In the genomic region with DNA sequence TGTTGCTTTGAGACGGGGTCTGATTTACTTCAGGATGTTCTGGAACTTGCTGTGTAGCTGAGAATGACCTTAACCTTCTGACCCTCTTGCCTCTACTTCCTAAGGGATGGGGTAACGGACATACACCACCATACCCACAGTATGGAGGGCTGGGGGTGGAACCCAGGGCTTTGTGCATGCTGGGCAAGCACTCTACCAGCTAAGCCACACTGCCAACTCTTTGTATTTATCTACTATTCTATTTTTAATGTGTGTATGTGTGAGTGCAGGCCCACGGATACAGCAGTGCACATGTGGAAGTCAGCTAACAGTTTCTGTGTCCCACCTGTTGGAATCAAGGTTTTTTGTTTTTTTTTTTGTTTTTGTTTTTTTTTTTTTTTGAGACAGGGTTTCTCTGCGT, we compare ENCODE assay signal across 23 mouse cellular contexts. TPM values are rescaled to one million over a fixed set of nuclear protein-coding genes. Genes with fewer than 3 reads are reported as not detected.
A peak's percentile ranks its signal among the peaks of the same experiment; 100 is the strongest.
DNase-seq lines count a peak whose midpoint lies in the region; ATAC-seq and TF ChIP-seq lines count a peak whose summit lies in the region.
"Had no signal": no experiment of that assay in that cellular context is flagged by ENCODE, and none has a peak within 500 bp of the region (broad histone marks: within the 10 kb centered on the region; RNA-seq: fewer than 3 reads in every experiment).

No protein-coding gene starts in this region.

- H3K4me3 ChIP-seq in heart, embryonic 12.5 days = no peak overlapping the region
- no peak overlapping the region for H3K4me3 ChIP-seq in heart, embryonic 15.5 days
- no peak overlapping the region for H3K4me3 ChIP-seq in heart, postnatal 0 days (ENCODE audit: low read depth, low read length)
- H3K4me3 ChIP-seq: embryonic facial prominence, embryonic 13.5 days; embryonic facial prominence, embryonic 15.5 days; erythroblast, embryonic 14.5 days; forebrain, embryonic 10.5 days; forebrain, embryonic 12.5 days had no signal

- TF ChIP-seq CTCF in heart, postnatal 0 days (IDR thresholded peaks at IDR 0.05; ENCODE audit: low read depth) = no peak

- no peaks in the 10 kb centered on the region for H3K9me3 ChIP-seq in heart, embryonic 12.5 days (replicated peaks)
- H3K9me3 ChIP-seq in heart, embryonic 15.5 days (replicated peaks) = no peaks in the 10 kb centered on the region
- no peaks in the 10 kb centered on the region for H3K9me3 ChIP-seq in heart, postnatal 0 days (replicated peaks; ENCODE audit: control insufficient read depth, low read length)
- H3K9me3 ChIP-seq: embryonic facial prominence, embryonic 13.5 days; embryonic facial prominence, embryonic 15.5 days; forebrain, embryonic 10.5 days; forebrain, embryonic 12.5 days had no signal

- intact Hi-C loops in heart, postnatal 25 days (cut with DNase I) = loop anchor here (5.0 kb wide), 1 partner anchor 148 kb away; no protein-coding TSS in a partner anchor

- DNase-seq in heart, adult 18-20 months = no peak
- DNase-seq in heart, postnatal 25 days (ENCODE audit: low spot score) = no peak
- DNase-seq in heart, postnatal 0 days (ENCODE audit: low spot score) = no peak
- DNase-seq in heart, adult 11 months = no peak
- DNase-seq: adrenal gland, adult 2 months; adrenal gland, postnatal 10 days; adrenal gland, postnatal 25 days; cerebellum, adult 11 months; cerebellum, adult 18-20 months; cerebellum, adult 8-10 months; cerebellum, adult 9-11 months; cerebellum, postnatal 14 days; cerebellum, postnatal 36 days; embryo, embryonic 11 days had no signal

- H3K4me1 ChIP-seq in heart, embryonic 12.5 days (replicated peaks) = peaks cover 4% of the 10 kb centered on the region; the same call in 1 of the 2 replicates
- peaks cover 9% of the 10 kb centered on the region for H3K4me1 ChIP-seq in heart, embryonic 15.5 days (replicated peaks)
- no peaks in the 10 kb centered on the region for H3K4me1 ChIP-seq in heart, postnatal 0 days (ENCODE audit: control insufficient read depth, insufficient read depth)
- H3K4me1 ChIP-seq: embryonic facial prominence, embryonic 13.5 days; embryonic facial prominence, embryonic 15.5 days; forebrain, embryonic 10.5 days; forebrain, embryonic 12.5 days had no signal

- TF ChIP-seq EP300 in heart, postnatal 0 days (IDR thresholded peaks at IDR 0.05; ENCODE audit: low read depth) = no peak

- WGBS in heart, embryonic 12.5 days = 82% methylated on average over 4 of the region's 4 CpGs
- 78% methylated on average over 4 of the region's 4 CpGs for WGBS in heart, embryonic 15.5 days
- 67% methylated on average over 4 of the region's 4 CpGs for WGBS in heart, postnatal 0 days

- H3K27me3 ChIP-seq in heart, embryonic 12.5 days (replicated peaks) = no peaks in the 10 kb centered on the region
- no peaks in the 10 kb centered on the region for H3K27me3 ChIP-seq in heart, embryonic 15.5 days
- H3K27me3 ChIP-seq in heart, postnatal 0 days (ENCODE audit: control insufficient read depth, insufficient read depth, low read length) = no peaks in the 10 kb centered on the region
- H3K27me3 ChIP-seq: embryonic facial prominence, embryonic 13.5 days; embryonic facial prominence, embryonic 15.5 days; forebrain, embryonic 12.5 days had no signal

- no peak for ATAC-seq in heart, embryonic 12.5 days (ENCODE audit: insufficient number of reproducible peaks, low FRiP score)
- no peak for ATAC-seq in heart, embryonic 15.5 days (replicated peaks; ENCODE audit: insufficient number of reproducible peaks, insufficient read depth, low FRiP score, low read depth)
- ATAC-seq in heart, postnatal 0 days (ENCODE audit: insufficient read depth, low read depth) = 0 out of 2 replicates have a peak, but pooled peaks have one; percentile 57
- ATAC-seq: forebrain, embryonic 14.5 days had no signal

- H3K27ac ChIP-seq in heart, embryonic 12.5 days (ENCODE audit: poor library complexity, severe bottlenecking) = peak overlapping the region; percentile 23; the same call in 1 of the 2 replicates
- H3K27ac ChIP-seq in heart, embryonic 15.5 days = peak overlapping the region; percentile 33
- H3K27ac ChIP-seq in heart, postnatal 0 days (ENCODE audit: low read depth) = peak overlapping the region; percentile 18
- H3K27ac ChIP-seq: embryonic facial prominence, embryonic 13.5 days; embryonic facial prominence, embryonic 15.5 days; forebrain, embryonic 10.5 days; forebrain, embryonic 12.5 days had no signal

- H3K4me2 ChIP-seq in heart, embryonic 12.5 days = no peak overlapping the region
- no peak overlapping the region for H3K4me2 ChIP-seq in heart, embryonic 15.5 days
- no peak overlapping the region for H3K4me2 ChIP-seq in heart, postnatal 0 days (ENCODE audit: low read depth, low read length)
- H3K4me2 ChIP-seq: embryonic facial prominence, embryonic 13.5 days; embryonic facial prominence, embryonic 15.5 days; forebrain, embryonic 12.5 days had no signal

- no peak overlapping the region for H3K9ac ChIP-seq in heart, embryonic 12.5 days
- no peak overlapping the region for H3K9ac ChIP-seq in heart, embryonic 15.5 days
- H3K9ac ChIP-seq in heart, postnatal 0 days (replicated peaks; ENCODE audit: low read depth, low read length) = no peak overlapping the region
- H3K9ac ChIP-seq: embryonic facial prominence, embryonic 13.5 days; embryonic facial prominence, embryonic 15.5 days; forebrain, embryonic 12.5 days had no signal

- H3K36me3 ChIP-seq in heart, embryonic 12.5 days = peaks cover 69% of the 10 kb centered on the region
- H3K36me3 ChIP-seq in heart, embryonic 15.5 days = peaks cover 63% of the 10 kb centered on the region
- H3K36me3 ChIP-seq in heart, postnatal 0 days (replicated peaks; ENCODE audit: control insufficient read depth, insufficient read depth, low read length) = peaks cover 61% of the 10 kb centered on the region

RNA-seq across cellular contexts. Expression of a gene that starts 6.1 kb away (rescaled TPM):
- 39.2 and 47.1 TPM in 2 replicates for polyA plus RNA-seq in heart, embryonic 12.5 days (2016; fragmentation: Nextera tagmentation; extraction: Ambion mirVana)
- 1 to 10 TPM; 6.4 to 7.5 TPM for total RNA-seq in heart, adult 18-20 months (2021)
- polyA plus RNA-seq in heart, embryonic 15.5 days (2015; fragmentation: Nextera tagmentation; extraction: Ambion mirVana) = 29.2 and 44.7 TPM in 2 replicates
- 1 to 10 TPM; 8.6 to 8.9 TPM for total RNA-seq in heart, postnatal 25 days (2021)
- 20.6 and 20.8 TPM in 2 replicates for total RNA-seq in heart, postnatal 0 days (2014; rRNA removed; ENCODE audit: low replicate concordance)
- polyA plus RNA-seq in heart, postnatal 0 days (2015; fragmentation: Nextera tagmentation; extraction: Ambion mirVana) = 17.1 and 18.6 TPM in 2 replicates

RNA-seq across cellular contexts. Expression of a gene that starts 30.2 kb away (rescaled TPM):
- 64.8 and 68.5 TPM in 2 replicates for polyA plus RNA-seq in heart, embryonic 12.5 days (2016; fragmentation: Nextera tagmentation; extraction: Ambion mirVana)
- 10 to 100 TPM; 20.3 to 22.3 TPM for total RNA-seq in heart, adult 18-20 months (2021)
- 63.4 and 71.3 TPM in 2 replicates for polyA plus RNA-seq in heart, embryonic 15.5 days (2015; fragmentation: Nextera tagmentation; extraction: Ambion mirVana)
- 10 to 100 TPM; 22.2 to 23.7 TPM for total RNA-seq in heart, postnatal 25 days (2021)
- total RNA-seq in heart, postnatal 0 days (2014; rRNA removed; ENCODE audit: low replicate concordance) = 51.3 and 69.0 TPM in 2 replicates
- polyA plus RNA-seq in heart, postnatal 0 days (2015; fragmentation: Nextera tagmentation; extraction: Ambion mirVana) = 63.2 and 65.1 TPM in 2 replicates

RNA-seq across cellular contexts. Expression of a gene that starts 56.3 kb away (rescaled TPM):
- polyA plus RNA-seq in heart, embryonic 12.5 days (2016; fragmentation: Nextera tagmentation; extraction: Ambion mirVana) = 1.1 TPM in 2 replicates
- total RNA-seq in heart, adult 18-20 months (2021) = 1 to 10 TPM in 1 of 2 experiments, under 1 TPM in 1; 0.84 to 1.2 TPM
- 1.5 and 2.0 TPM in 2 replicates for polyA plus RNA-seq in heart, embryonic 15.5 days (2015; fragmentation: Nextera tagmentation; extraction: Ambion mirVana)
- total RNA-seq in heart, postnatal 25 days (2021) = 1 to 10 TPM in 1 of 2 experiments, under 1 TPM in 1; 0.57 to 1.1 TPM
- 1.2 TPM in 1 of 2 replicates, not detected in the other for total RNA-seq in heart, postnatal 0 days (2014; rRNA removed; ENCODE audit: low replicate concordance)
- 2.9 and 3.9 TPM in 2 replicates for polyA plus RNA-seq in heart, postnatal 0 days (2015; fragmentation: Nextera tagmentation; extraction: Ambion mirVana)
- total RNA-seq: common myeloid progenitor, adult 5-6 weeks had no signal
